Mouse (Mus musculus): Measurements from ENCODE around the gene Mfsd12. TPM values are rescaled to one million over a fixed set of nuclear protein-coding genes. Genes with fewer than 3 reads are reported as not detected.

Mfsd12 gene
- polyA plus RNA-seq, 1 experiment from 2014 or later = 18.1 TPM

DNA sequence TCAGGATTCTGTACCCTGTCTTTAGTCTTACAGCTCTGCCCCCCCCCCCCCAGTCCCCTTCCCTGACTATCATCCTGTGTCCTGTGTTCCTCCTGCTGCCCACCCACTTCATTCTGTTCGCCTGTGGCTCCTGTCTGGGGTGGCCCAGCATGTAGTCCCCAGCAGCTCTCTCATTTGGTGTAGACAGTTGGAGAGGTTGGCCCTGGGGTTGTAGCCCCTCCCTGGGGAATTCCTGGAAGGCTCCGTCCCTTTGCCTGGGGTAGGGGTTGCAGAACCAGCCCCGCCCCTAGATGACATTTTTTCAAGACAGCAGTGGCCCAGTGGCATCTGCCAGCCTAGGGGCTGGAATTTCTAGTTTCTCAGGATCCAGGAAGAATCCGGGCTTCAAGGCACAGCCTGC is 918 bp downstream of the Mfsd12 start:
- Histone ChIP-seq H3K36me3 (ENCODE audit: control insufficient read depth, insufficient read depth, low read length) (no peaks in the 10 kb centered on the region; the same call in 1 of the 2 replicates), H3K9ac (ENCODE audit: low read depth, low read length) (peak overlapping the region; percentile 89), H3K4me3 (ENCODE audit: low read depth, low read length) (peak overlapping the region; percentile 75), H3K9me3 (replicated peaks; ENCODE audit: control insufficient read depth, low read length, poor library complexity, severe bottlenecking) (no peaks in the 10 kb centered on the region), H3K4me1 (ENCODE audit: control insufficient read depth, insufficient read depth, low read length) (peaks cover 11% of the 10 kb centered on the region), H3K27ac (ENCODE audit: low read length) (no peak overlapping the region), H3K4me2 (ENCODE audit: low read length) (peak overlapping the region; percentile 84), H3K27me3 (ENCODE audit: control insufficient read depth, insufficient read depth, low read depth, low read length) (no peaks in the 10 kb centered on the region)
- 31% methylated on average over 4 of the region's 4 CpGs for WGBS
- no peak for ATAC-seq

DNA sequence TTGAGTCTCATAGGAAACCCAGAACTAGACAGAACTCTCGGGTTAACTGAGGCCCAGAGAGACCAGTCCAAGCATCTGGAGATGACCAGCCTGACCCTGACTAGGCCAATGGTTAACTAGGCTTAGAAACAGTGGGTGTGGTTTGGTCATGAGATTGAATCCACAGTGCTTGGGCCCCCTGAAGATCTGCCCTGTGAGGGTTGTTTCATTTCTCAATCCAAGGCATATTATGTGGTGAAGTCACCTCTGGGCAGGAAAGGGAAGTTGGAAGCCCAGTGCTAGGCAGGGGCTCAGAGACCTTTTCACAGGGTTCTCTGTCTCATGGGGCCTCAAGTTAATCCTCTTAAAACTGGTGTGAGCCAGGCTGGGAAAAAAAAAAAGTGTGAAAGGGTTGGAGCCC is 1.6 kb downstream of the Mfsd12 start:
- Histone ChIP-seq H3K9me3 (replicated peaks; ENCODE audit: control insufficient read depth, low read length, poor library complexity, severe bottlenecking) (no peaks in the 10 kb centered on the region), H3K4me1 (ENCODE audit: control insufficient read depth, insufficient read depth, low read length) (peaks cover 16% of the 10 kb centered on the region), H3K36me3 (ENCODE audit: control insufficient read depth, insufficient read depth, low read length) (no peaks in the 10 kb centered on the region; the same call in 1 of the 2 replicates), H3K27me3 (ENCODE audit: control insufficient read depth, insufficient read depth, low read depth, low read length) (no peaks in the 10 kb centered on the region; the same call in 1 of the 2 replicates), H3K9ac (ENCODE audit: low read depth, low read length) (no peak overlapping the region), H3K27ac (ENCODE audit: low read length) (no peak overlapping the region), H3K4me3 (ENCODE audit: low read depth, low read length) (no peak overlapping the region), H3K4me2 (ENCODE audit: low read length) (peak overlapping the region; percentile 84)
- 71% methylated on average over 1 of the region's 1 CpGs for whole genome bisulfite sequencing
- ATAC-seq = no peak

DNA sequence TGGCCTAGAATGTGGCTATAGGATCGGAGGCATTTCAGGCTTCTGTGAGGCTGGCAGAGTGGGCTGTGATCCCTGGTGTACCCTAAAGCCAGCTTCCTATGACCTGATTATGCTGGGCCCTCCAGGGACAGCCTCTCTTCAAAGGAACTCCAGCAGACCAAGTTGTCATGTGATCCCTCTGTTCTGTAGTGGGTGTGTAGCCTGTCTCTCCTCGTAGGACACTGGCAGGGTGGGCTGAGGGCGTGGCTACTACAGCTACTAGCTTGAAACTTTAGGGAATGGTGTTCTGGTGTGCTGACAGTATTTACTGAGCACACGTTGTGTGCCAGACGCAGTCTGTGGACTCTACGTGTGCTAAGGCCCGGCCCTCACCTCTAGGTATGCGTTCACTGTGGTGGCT is 3.4 kb downstream of the Mfsd12 start:
- no peak overlapping the region for H3K9ac ChIP-seq (ENCODE audit: low read depth, low read length)

DNA sequence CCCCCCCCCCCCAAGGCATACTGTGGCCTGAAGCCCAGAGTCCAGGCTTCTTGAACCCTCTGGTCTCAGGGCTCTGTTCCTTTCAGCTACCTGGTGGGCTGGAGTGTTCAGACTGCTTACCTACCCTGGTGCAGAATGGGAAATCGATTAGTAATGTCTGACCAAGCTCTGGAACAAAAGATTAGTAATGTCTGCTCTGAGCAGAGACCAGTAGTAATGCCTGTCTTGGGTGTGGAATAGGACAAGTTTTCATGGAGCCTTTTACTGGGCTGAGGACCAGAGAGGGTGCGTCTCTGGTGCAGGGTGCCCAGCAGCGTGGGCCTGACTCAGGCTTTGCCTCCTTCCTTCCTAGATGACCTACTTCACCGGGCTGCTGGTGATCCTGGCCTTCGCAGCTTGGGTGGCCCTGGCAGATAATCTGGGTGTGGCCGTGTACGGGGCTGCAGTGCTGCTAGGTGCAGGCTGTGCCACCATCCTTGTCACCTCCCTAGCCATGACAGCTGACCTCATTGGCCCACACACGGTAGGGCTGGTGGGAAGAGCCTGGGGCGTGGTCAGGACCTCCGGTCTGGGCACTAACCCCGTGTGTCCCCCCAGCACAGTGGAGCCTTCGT is 5.2 kb downstream of the Mfsd12 start:
- 83% methylated on average over 12 of the region's 12 CpGs for WGBS
- ATAC-seq = no peak
- H3K9ac ChIP-seq (ENCODE audit: low read depth, low read length) = no peak overlapping the region
- H3K27ac ChIP-seq (ENCODE audit: low read length) = no peak overlapping the region
- H3K4me1 ChIP-seq (ENCODE audit: control insufficient read depth, insufficient read depth, low read length) = peaks cover 30% of the 10 kb centered on the region
- peaks cover 2% of the 10 kb centered on the region; the same call in 1 of the 2 replicates for H3K36me3 ChIP-seq (ENCODE audit: control insufficient read depth, insufficient read depth, low read length)
- no peaks in the 10 kb centered on the region; the same call in 1 of the 2 replicates for H3K27me3 ChIP-seq (ENCODE audit: control insufficient read depth, insufficient read depth, low read depth, low read length)
- H3K4me3 ChIP-seq (ENCODE audit: low read depth, low read length) = no peak overlapping the region
- no peak overlapping the region for H3K4me2 ChIP-seq (ENCODE audit: low read length)
- H3K9me3 ChIP-seq (replicated peaks; ENCODE audit: control insufficient read depth, low read length, poor library complexity, severe bottlenecking) = no peaks in the 10 kb centered on the region

More for the DNA sequence above, 3.4 kb downstream of the Mfsd12 start:
- ATAC-seq = no peak
- Histone ChIP-seq H3K27ac (ENCODE audit: low read length) (no peak overlapping the region), H3K4me1 (ENCODE audit: control insufficient read depth, insufficient read depth, low read length) (peaks cover 28% of the 10 kb centered on the region), H3K9me3 (replicated peaks; ENCODE audit: control insufficient read depth, low read length, poor library complexity, severe bottlenecking) (no peaks in the 10 kb centered on the region), H3K27me3 (ENCODE audit: control insufficient read depth, insufficient read depth, low read depth, low read length) (no peaks in the 10 kb centered on the region; the same call in 1 of the 2 replicates), H3K4me3 (ENCODE audit: low read depth, low read length) (no peak overlapping the region), H3K36me3 (ENCODE audit: control insufficient read depth, insufficient read depth, low read length) (no peaks in the 10 kb centered on the region; the same call in 1 of the 2 replicates), H3K4me2 (ENCODE audit: low read length) (no peak overlapping the region)
- WGBS = 70% methylated on average over 8 of the region's 8 CpGs

DNA sequence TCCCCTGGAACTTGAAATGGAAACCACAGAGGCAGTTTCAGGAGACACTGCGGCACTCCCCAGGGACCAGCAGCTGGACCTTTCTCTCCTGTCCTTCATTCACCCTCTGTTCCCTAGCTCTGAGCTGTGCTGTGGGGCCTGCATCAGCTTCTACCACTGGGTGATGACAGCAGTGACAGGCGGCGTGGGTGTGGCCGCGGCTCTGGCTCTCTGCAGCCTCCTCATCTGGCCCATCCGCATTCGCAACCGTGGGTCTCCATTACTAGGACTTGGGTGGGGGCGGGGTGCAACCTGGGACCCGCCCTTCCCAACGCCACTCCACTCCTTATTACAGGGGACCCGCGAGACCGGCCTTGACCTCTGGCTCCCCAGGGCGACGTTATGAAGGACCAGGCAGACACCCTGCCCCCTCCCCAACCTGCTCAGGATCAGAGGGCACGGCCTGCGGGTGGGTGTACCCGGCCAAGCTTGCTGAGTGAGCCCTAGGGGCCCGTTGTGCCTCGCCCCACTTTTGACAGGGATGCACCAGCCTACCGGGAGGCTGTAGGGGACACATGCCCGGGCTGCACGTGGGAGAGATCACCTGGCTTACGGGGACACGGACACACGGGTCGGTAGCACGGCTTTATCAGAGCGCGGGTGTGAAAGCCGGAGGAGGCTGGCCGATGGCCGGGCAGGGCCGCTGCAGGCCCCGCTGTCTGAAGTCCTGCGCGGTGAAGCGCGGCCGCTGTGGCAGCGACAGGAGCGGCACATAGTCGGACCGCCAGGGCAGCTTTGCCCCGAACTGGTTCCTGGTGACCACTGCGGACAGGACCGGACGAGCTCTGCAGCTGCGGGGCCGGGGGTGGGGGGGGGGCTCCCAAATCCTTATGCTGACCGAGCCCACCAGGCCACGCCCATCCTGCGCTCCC is 6.4 kb downstream of the Mfsd12 start:
- peak overlapping the region; percentile 41 for H3K9ac ChIP-seq (ENCODE audit: low read depth, low read length)
- ATAC-seq = no peak
- peaks cover 21% of the 10 kb centered on the region for H3K4me1 ChIP-seq (ENCODE audit: control insufficient read depth, insufficient read depth, low read length)
- H3K27ac ChIP-seq (ENCODE audit: low read length) = no peak overlapping the region
- peak overlapping the region; percentile 16; the same call in 1 of the 2 replicates for H3K4me3 ChIP-seq (ENCODE audit: low read depth, low read length)
- H3K9me3 ChIP-seq (replicated peaks; ENCODE audit: control insufficient read depth, low read length, poor library complexity, severe bottlenecking) = no peaks in the 10 kb centered on the region
- no peaks in the 10 kb centered on the region; the same call in 1 of the 2 replicates for H3K27me3 ChIP-seq (ENCODE audit: control insufficient read depth, insufficient read depth, low read depth, low read length)
- 15% methylated on average over 54 of the region's 54 CpGs for WGBS
- H3K36me3 ChIP-seq (ENCODE audit: control insufficient read depth, insufficient read depth, low read length) = peaks cover 14% of the 10 kb centered on the region
- peak overlapping the region; percentile 43 for H3K4me2 ChIP-seq (ENCODE audit: low read length)

DNA sequence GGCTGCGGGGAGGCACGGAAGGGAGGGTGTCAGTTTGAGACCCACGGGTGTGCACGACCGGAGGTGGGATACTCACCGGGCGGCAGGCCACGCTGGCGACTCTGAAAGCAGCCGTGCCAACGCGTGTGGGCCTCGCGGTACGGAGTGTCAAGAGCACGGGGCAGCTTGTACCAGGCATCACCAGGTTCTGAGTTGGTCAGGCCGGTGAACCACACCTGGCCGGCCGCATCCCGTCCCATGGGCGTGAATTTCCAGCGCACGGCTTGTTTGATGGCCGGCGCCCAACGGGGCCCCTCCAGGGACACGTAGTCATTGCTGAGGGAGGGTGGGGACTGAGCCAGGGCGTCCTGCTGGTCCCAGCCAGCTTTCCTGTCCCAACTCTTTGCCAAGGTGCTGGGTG is 7.4 kb downstream of the Mfsd12 start:
- H3K4me2 ChIP-seq (ENCODE audit: low read length) = peak overlapping the region; percentile 43
- ATAC-seq = no peak

DNA sequence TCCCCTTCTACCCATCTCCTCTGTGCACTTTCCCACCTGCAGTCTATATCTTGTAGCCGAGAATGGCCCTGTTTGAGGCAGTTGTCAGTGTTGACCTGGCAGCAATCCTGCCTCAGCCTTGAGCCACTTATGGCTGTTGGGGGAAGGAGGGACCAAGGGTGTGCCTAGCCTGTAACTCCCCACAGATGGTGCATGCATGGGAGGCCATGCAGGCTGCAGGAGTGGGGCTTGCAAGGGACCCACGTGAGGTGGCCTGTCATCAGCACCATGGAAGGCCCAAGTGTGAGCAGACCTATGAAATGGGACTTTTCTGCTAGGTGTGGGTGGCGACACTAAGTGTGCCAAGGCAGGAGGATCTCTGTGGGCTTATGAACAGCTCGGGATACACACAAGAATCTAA is 7.8 kb downstream of the Mfsd12 start:
- Histone ChIP-seq H3K36me3 (ENCODE audit: control insufficient read depth, insufficient read depth, low read length) (peaks cover 24% of the 10 kb centered on the region), H3K27me3 (ENCODE audit: control insufficient read depth, insufficient read depth, low read depth, low read length) (no peaks in the 10 kb centered on the region; the same call in 1 of the 2 replicates), H3K9me3 (replicated peaks; ENCODE audit: control insufficient read depth, low read length, poor library complexity, severe bottlenecking) (no peaks in the 10 kb centered on the region), H3K9ac (ENCODE audit: low read depth, low read length) (no peak overlapping the region), H3K27ac (ENCODE audit: low read length) (no peak overlapping the region), H3K4me1 (ENCODE audit: control insufficient read depth, insufficient read depth, low read length) (peaks cover 18% of the 10 kb centered on the region), H3K4me2 (ENCODE audit: low read length) (no peak overlapping the region), H3K4me3 (ENCODE audit: low read depth, low read length) (no peak overlapping the region)
- ATAC-seq = no peak; the same call in 1 of the 2 replicates
- 36% methylated on average over 4 of the region's 4 CpGs for WGBS

More for the DNA sequence above, 7.4 kb downstream of the Mfsd12 start:
- Histone ChIP-seq H3K27me3 (ENCODE audit: control insufficient read depth, insufficient read depth, low read depth, low read length) (no peaks in the 10 kb centered on the region; the same call in 1 of the 2 replicates), H3K27ac (ENCODE audit: low read length) (no peak overlapping the region), H3K9ac (ENCODE audit: low read depth, low read length) (no peak overlapping the region; the same call in 1 of the 2 replicates), H3K9me3 (replicated peaks; ENCODE audit: control insufficient read depth, low read length, poor library complexity, severe bottlenecking) (no peaks in the 10 kb centered on the region), H3K36me3 (ENCODE audit: control insufficient read depth, insufficient read depth, low read length) (peaks cover 22% of the 10 kb centered on the region), H3K4me3 (ENCODE audit: low read depth, low read length) (peak overlapping the region; percentile 16; the same call in 1 of the 2 replicates), H3K4me1 (ENCODE audit: control insufficient read depth, insufficient read depth, low read length) (peaks cover 18% of the 10 kb centered on the region)
- 11% methylated on average over 28 of the region's 28 CpGs for WGBS

DNA sequence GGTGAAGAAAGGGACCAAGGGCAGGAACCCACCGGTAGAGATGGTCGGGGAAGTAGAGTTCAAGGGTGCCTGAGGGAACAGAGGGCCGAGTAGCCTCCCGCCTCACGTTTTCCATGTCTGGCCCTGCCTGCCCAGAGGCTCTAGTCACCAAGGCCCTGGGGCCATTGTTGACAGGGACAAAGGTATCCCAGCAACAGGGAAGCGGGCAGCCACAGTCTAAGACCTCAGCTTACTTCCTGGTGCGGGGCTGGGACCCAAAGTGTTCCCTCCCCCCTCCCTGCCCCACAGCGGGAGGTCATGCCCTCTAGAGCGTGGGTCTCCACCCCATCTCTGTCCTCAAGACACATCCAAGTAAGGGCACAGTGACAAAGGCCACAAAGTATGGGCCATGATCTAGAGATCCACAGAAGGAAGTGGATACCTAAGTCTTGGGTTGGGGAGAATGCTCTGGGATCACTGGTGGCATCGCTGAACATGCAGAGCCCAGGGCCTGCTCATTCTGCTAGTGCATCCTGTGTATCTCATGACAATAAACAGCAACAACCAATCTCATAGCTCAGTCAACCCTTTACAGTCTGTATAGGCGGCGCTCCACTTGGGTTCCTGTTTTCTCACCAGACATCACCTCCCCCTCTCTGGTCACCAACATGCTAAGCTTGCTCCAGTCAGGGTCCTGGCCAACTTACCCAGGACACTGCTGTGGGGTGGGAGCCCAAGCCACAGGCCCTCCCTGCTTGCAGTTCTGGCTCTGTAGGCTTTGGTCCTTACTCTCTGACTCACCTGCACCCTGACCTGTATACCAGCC is 8.6 kb downstream of the Mfsd12 start, which contains the start of gene 4930404N11Rik:
4930404N11Rik (minus strand) TSS at position 145 of the 805 bp plus-strand sequence.
- Histone ChIP-seq H3K4me3 (ENCODE audit: low read depth, low read length) (peak within 1 kb of the TSS; percentile 16; the same call in 1 of the 2 replicates), H3K9me3 (replicated peaks; ENCODE audit: control insufficient read depth, low read length, poor library complexity, severe bottlenecking) (no peaks in the 10 kb centered on the region), H3K27me3 (ENCODE audit: control insufficient read depth, insufficient read depth, low read depth, low read length) (no peaks in the 10 kb centered on the region; the same call in 1 of the 2 replicates), H3K36me3 (ENCODE audit: control insufficient read depth, insufficient read depth, low read length) (peaks cover 31% of the 10 kb centered on the region), H3K9ac (ENCODE audit: low read depth, low read length) (no peak within 1 kb of the TSS; the same call in 1 of the 2 replicates), H3K4me1 (ENCODE audit: control insufficient read depth, insufficient read depth, low read length) (peaks cover 18% of the 10 kb centered on the region), H3K4me2 (ENCODE audit: low read length) (peak within 1 kb of the TSS; percentile 43), H3K27ac (ENCODE audit: low read length) (no peak within 1 kb of the TSS)
- 19% methylated on average over 11 of the region's 12 CpGs for WGBS
- ATAC-seq = no peak
